Mouse (Mus musculus) heart, adult 9 months (tissue): ENCODE data around the gene Ajuba.

Experiments used
- DNase-seq, 2 experiments: peaks; one replicate each; pipeline ENCODE4 v3.0.0; 2022; ENCODE audit warnings: low spot score in 2 of 2

The Ajuba gene

GRCm38 (mm10) chr14:54592319-54592934, 15.1 kb upstream of the Ajuba start:
- peak in 1 of 2 experiments; percentile 55 for DNase-seq

- no peak for DNase-seq
Measured at GRCm38 (mm10) chr14:54591056-54591455, 13.7 kb upstream of the Ajuba start.

GRCm38 (mm10) chr14:54583681-54584338, 6.5 kb upstream of the Ajuba start:
- peak in 1 of 2 experiments; percentile 60 for DNase-seq

GRCm38 (mm10) chr14:54582536-54582935, 5.2 kb upstream of the Ajuba start:
- DNase-seq, result no peak

- DNase-seq, result no peak
Measured at GRCm38 (mm10) chr14:54579638-54580037, 2.3 kb upstream of the Ajuba start.

- DNase-seq, result peak; percentile 50 to 62
Measured at GRCm38 (mm10) chr14:54578063-54578462, 705 bp upstream of the Ajuba start.

GRCm38 (mm10) chr14:54576241-54577088, 893 bp downstream of the Ajuba start:
- no peak for DNase-seq

GRCm38 (mm10) chr14:54575631-54576030, 1.7 kb downstream of the Ajuba start:
- peak; percentile 52 to 56 for DNase-seq

DNA sequence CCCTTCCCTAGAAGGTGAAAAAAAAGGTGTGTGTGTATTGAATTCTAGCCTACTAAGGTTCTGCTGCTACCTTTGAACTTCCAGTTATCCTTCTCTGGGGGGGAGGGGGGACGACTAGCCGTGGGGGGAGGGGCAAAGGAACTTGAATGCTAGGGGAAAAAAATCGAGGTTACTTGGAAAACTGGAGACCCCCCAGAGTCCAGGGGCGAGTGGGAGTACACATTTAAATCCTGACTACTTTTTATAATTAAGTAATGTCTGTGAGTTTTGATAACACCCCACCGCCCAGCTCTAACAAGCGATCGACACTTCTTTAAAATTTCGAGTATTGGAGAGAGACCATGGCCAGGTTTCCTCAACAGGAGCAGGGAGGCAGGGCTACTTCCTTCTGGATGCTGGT, 2.3 kb downstream of the Ajuba start:
- DNase-seq, result no peak

- no peak for DNase-seq
Measured at GRCm38 (mm10) chr14:54574253-54574652, 3.1 kb downstream of the Ajuba start.

DNA sequence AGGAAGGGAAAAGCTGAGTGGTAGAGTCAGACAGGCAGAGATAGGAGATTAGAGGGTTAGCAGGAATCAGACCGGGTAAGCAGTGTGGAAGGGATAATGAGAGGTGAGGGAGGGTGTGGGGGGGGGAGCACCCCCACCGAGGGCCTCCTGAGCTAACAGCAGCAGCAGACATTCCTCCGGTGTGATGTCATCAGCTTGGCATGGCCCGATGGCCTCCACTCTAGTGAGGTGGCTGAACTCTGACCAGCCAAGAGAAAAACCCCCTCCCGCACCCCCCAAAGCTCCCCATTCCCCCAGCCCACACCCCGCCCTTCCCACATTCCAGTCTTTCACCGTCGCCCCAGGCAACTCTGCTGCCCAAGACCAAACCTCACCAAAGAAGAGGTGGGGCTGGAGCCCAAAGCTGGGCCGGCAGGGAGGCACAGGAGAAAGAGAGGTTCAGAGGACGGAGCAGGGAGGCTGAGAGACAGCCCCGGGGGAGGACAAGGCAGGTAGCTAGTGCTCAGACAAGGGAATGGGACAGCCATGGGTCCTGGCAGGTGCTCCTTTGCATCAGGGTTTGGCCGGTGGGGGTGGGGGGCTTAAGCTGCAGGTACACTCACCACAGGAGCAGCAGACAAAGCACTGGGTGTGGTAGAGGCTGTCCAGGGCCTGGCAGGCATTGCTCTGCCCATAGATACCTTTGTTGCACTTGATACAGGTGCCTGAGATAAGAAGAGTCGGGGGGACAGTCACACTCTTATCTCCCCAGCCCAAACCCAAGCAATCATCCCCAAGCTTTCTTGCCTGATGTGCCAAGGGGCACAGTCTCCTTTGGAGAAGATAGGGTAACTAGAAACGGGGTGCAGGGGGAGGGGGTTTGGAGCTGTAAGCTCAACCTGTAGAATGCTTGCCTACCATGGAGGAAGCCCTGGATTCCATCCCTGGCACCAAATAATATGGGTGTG, 4.3 kb downstream of the Ajuba start:
- DNase-seq, result no peak

- DNase-seq, result no peak
Measured at GRCm38 (mm10) chr14:54572122-54572521, 5.2 kb downstream of the Ajuba start.

- peak in 1 of 2 experiments; percentile 50 for DNase-seq
Measured at GRCm38 (mm10) chr14:54569451-54570392, 7.6 kb downstream of the Ajuba start.

- DNase-seq, result peak; percentile 64 to 79
Measured at GRCm38 (mm10) chr14:54568694-54569414, 8.5 kb downstream of the Ajuba start.

DNA sequence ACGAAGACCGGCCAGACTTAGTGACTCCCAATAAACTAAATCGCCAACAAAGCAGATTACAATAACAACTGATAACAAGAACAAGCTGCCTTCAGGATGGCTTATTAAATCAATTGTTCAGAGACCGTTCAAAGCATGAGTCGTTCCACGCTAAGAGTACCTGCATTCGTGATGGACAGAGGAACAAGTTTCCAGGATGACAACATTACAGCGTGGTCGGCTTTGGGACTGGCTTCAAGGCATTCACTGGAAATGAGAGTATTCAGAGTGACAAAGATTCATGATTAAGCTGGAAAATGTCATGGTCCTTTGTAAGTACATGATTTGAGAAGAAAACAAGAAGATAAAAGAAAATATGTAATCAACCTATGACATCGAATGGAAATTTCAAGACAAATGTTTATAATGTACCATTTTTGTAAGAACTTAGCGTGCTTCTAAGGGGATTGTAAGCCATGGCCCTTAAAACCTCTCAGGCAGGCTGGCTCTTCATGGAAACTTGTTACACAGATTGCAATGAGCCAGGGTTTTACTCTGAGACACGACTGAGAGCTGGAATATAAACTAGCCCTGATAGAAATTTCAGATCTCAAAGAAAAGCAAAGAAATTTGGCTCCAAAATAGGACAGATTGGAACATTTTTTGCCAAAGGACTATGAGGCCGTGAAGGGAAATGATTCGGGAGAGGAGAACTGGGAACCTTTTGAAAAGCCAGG, 16.7 kb downstream of the Ajuba start:
- DNase-seq, result no peak

DNA sequence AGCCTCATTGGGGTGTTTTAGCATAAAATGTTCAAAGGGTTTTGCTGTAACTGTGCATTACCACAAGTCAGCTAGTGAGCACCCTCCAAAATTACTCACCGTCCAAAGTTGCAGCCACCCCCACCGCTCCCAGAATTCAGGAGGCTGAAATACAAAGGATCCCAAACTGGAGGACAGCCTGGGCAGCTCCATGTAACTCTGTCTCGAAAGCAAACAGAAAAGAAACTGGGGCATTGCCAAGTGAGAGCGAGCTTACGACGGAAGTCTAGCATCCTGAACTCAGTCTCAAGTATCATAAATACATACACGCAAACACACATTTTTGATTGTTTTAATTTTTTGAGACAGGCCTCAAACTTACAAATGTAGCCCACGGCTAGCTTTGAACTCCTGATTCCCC, 20.0 kb downstream of the Ajuba start:
- no peak for DNase-seq

GRCm38 (mm10) chr14:54553975-54554769, 23.2 kb downstream of the Ajuba start, which contains the start of gene Haus4:
TSS of gene Haus4 (minus strand) at chr14:54554616.
- DNase-seq, result peak; percentile 83 to 87

DNA sequence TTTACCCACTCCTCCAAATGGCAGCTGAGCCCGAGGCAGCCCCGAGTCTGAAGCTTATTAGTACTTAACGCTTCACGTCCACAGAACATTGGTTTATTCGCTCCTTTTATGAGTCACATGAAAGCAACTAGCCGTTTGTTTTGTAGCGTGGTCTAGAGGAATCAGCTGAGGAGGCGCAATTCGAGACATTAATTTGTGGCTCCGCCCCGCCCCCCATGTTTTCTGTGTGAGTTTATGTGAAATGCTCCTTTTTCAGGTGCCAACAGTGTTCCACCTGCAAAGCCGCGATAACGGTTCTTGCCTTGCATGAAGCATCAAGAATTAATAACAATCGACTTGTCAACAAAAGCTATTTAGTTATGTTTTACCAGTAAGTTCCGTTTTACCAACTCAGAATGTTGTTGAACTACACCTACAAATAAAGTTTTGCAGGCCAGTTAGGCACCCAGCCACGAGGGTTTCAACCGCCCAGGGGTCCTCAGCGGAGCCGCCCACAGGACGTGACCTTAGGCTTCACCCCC, 23.8 kb downstream of the Ajuba start:
- DNase-seq, result no peak
